Mouse (Mus musculus) hindbrain, embryonic 16.5 days (tissue): ENCODE results near the gene Zdhhc6. TPM values are rescaled to one million over a fixed set of nuclear protein-coding genes. Genes with fewer than 3 reads are reported as not detected.

Experiments
- ATAC-seq: fragments of 200-750 bp; cut with Nextera tagmentation; 2 replicates; pipeline ENCODE4 v1.8.0; 2017; ENCODE audit warnings: moderate TSS enrichment, moderate library complexity
- H3K27ac ChIP-seq: fragments of 300-500 bp; sonication (generic); 2 replicates; pipeline ENCODE4 v1.5.1; 2014; ENCODE audit warnings: low read depth, mild to moderate bottlenecking, control low read depth, low read length, moderate library complexity
- H3K27me3 ChIP-seq: fragments of 300-500 bp; sonication (generic); replicated peaks from 2 replicates; pipeline ENCODE4 v1.6.1; 2014; ENCODE audit warnings: low read length; ENCODE audit not compliant: control insufficient read depth, insufficient read depth
- H3K36me3 ChIP-seq: fragments of 300-500 bp; sonication (generic); 2 replicates; pipeline ENCODE4 v1.6.1; 2014; ENCODE audit warnings: mild to moderate bottlenecking, low read length, moderate library complexity, mixed read lengths; ENCODE audit not compliant: control insufficient read depth, insufficient read depth
- H3K4me1 ChIP-seq: fragments of 300-500 bp; sonication (generic); 2 replicates; pipeline ENCODE4 v1.6.1; 2014; ENCODE audit warnings: low read depth, low read length; ENCODE audit not compliant: control insufficient read depth, insufficient read depth
- H3K4me2 ChIP-seq: fragments of 300-500 bp; sonication (generic); 2 replicates; pipeline ENCODE4 v1.6.1; 2014; ENCODE audit warnings: mild to moderate bottlenecking, low read length, control low read depth, moderate library complexity
- H3K4me3 ChIP-seq: fragments of 300-500 bp; sonication (generic); 2 replicates; pipeline ENCODE4 v1.5.1; 2014; ENCODE audit warnings: mild to moderate bottlenecking, low read length, control low read depth, moderate library complexity
- H3K9ac ChIP-seq: fragments of 300-500 bp; sonication (generic); 2 replicates; pipeline ENCODE4 v1.6.1; 2014; ENCODE audit warnings: low read depth, mild to moderate bottlenecking, control low read depth, low read length, moderate library complexity
- H3K9me3 ChIP-seq: fragments of 300-500 bp; sonication (generic); 2 replicates; pipeline ENCODE4 v1.6.1; 2014; ENCODE audit warnings: mild to moderate bottlenecking, low read length, moderate library complexity; ENCODE audit not compliant: control insufficient read depth
- WGBS: fragments of 180-500 bp; shearing (Covaris S2); extraction: QIAGEN DNeasy Blood & Tissue Kit; methylation state at CpG from one replicate; pipeline ENCODE4 v1.1.7; 2014; 5-methylcytosine and 5-hydroxymethylcytosine counted together
- polyA plus RNA-seq: library from polyadenylated mRNA; unstranded; fragments of >200 nt; fragmentation: Nextera tagmentation; extraction: Ambion mirVana; gene quantifications from 2 replicates; pipeline ENCODE4 v1.2.1, GENCODE M21; 2015

Gene Zdhhc6
- polyA plus RNA-seq, 1 experiment from 2014 or later = 65.8 TPM

GRCm38 (mm10) chr19:55296301-55296700 lies 19.5 kb downstream of the Zdhhc6 start:
- Histone ChIP-seq H3K9ac (no peak overlapping the region), H3K4me2 (no peak overlapping the region), H3K4me1 (no peaks in the 10 kb centered on the region), H3K4me3 (no peak overlapping the region), H3K9me3 (no peaks in the 10 kb centered on the region), H3K27ac (no peak overlapping the region), H3K27me3 (no peaks in the 10 kb centered on the region), H3K36me3 (peaks cover 11% of the 10 kb centered on the region; the same call in 1 of the 2 replicates)
- 87% methylated on average over 2 of the region's 2 CpGs for WGBS
- ATAC-seq = no peak

- H3K4me3 ChIP-seq = no peak overlapping the region
- H3K9ac ChIP-seq = no peak overlapping the region
- no peaks in the 10 kb centered on the region for H3K9me3 ChIP-seq
- no peak overlapping the region for H3K4me2 ChIP-seq
- H3K36me3 ChIP-seq = peaks cover 9% of the 10 kb centered on the region; the same call in 1 of the 2 replicates
- no peak for ATAC-seq
- 91% methylated on average over 3 of the region's 3 CpGs for WGBS
- no peaks in the 10 kb centered on the region for H3K4me1 ChIP-seq
- no peak overlapping the region for H3K27ac ChIP-seq
- H3K27me3 ChIP-seq = no peaks in the 10 kb centered on the region
Observed at GRCm38 (mm10) chr19:55295556-55295955, 20.3 kb downstream of the Zdhhc6 start.

GRCm38 (mm10) chr19:55295075-55295474 lies 20.8 kb downstream of the Zdhhc6 start:
- H3K4me1 ChIP-seq = no peaks in the 10 kb centered on the region
- ATAC-seq = no peak
- no peak overlapping the region for H3K4me2 ChIP-seq
- 93% methylated on average over 9 of the region's 9 CpGs for WGBS
- no peak overlapping the region for H3K27ac ChIP-seq
- H3K36me3 ChIP-seq = peaks cover 8% of the 10 kb centered on the region; the same call in 1 of the 2 replicates
- H3K9ac ChIP-seq = no peak overlapping the region
- no peak overlapping the region for H3K4me3 ChIP-seq
- H3K9me3 ChIP-seq = no peaks in the 10 kb centered on the region
- H3K27me3 ChIP-seq = no peaks in the 10 kb centered on the region

- no peaks in the 10 kb centered on the region for H3K27me3 ChIP-seq
Observed at GRCm38 (mm10) chr19:55293175-55293574, 22.7 kb downstream of the Zdhhc6 start.

GRCm38 (mm10) chr19:55292210-55292850 lies 23.5 kb downstream of the Zdhhc6 start:
- H3K27ac ChIP-seq = no peak overlapping the region
- H3K4me3 ChIP-seq = no peak overlapping the region
- no peaks in the 10 kb centered on the region for H3K4me1 ChIP-seq
- H3K9ac ChIP-seq = no peak overlapping the region
- no peak overlapping the region for H3K4me2 ChIP-seq
- H3K27me3 ChIP-seq = no peaks in the 10 kb centered on the region
- H3K36me3 ChIP-seq = peaks cover 7% of the 10 kb centered on the region; the same call in 1 of the 2 replicates
- 98% methylated on average over 2 of the region's 2 CpGs for WGBS
- ATAC-seq = no peak
- H3K9me3 ChIP-seq = no peaks in the 10 kb centered on the region

More at GRCm38 (mm10) chr19:55293175-55293574, 22.7 kb downstream of the Zdhhc6 start:
- ATAC-seq = no peak
- H3K27ac ChIP-seq = no peak overlapping the region
- H3K4me3 ChIP-seq = no peak overlapping the region
- no peaks in the 10 kb centered on the region for H3K4me1 ChIP-seq
- no peak overlapping the region for H3K4me2 ChIP-seq
- H3K36me3 ChIP-seq = peaks cover 7% of the 10 kb centered on the region; the same call in 1 of the 2 replicates
- 48% methylated on average over 4 of the region's 4 CpGs for WGBS
- H3K9me3 ChIP-seq = no peaks in the 10 kb centered on the region
- no peak overlapping the region for H3K9ac ChIP-seq

GRCm38 (mm10) chr19:55290621-55291270 lies 25.1 kb downstream of the Zdhhc6 start:
- Histone ChIP-seq H3K4me2 (no peak overlapping the region), H3K9ac (no peak overlapping the region), H3K27ac (no peak overlapping the region), H3K4me3 (no peak overlapping the region), H3K9me3 (no peaks in the 10 kb centered on the region), H3K4me1 (no peaks in the 10 kb centered on the region), H3K27me3 (no peaks in the 10 kb centered on the region), H3K36me3 (peaks cover 3% of the 10 kb centered on the region; the same call in 1 of the 2 replicates)
- no peak for ATAC-seq
- 89% methylated on average over 2 of the region's 2 CpGs for WGBS

GRCm38 (mm10) chr19:55288974-55289373 lies 26.9 kb downstream of the Zdhhc6 start:
- H3K4me2 ChIP-seq = no peak overlapping the region
- no peaks in the 10 kb centered on the region for H3K27me3 ChIP-seq
- ATAC-seq = no peak
- no peaks in the 10 kb centered on the region; the same call in 1 of the 2 replicates for H3K36me3 ChIP-seq
- H3K4me1 ChIP-seq = no peaks in the 10 kb centered on the region
- H3K27ac ChIP-seq = no peak overlapping the region
- H3K9ac ChIP-seq = no peak overlapping the region
- H3K9me3 ChIP-seq = no peaks in the 10 kb centered on the region
- H3K4me3 ChIP-seq = no peak overlapping the region

- no peaks in the 10 kb centered on the region for H3K36me3 ChIP-seq
- H3K27me3 ChIP-seq = no peaks in the 10 kb centered on the region
- H3K4me1 ChIP-seq = no peaks in the 10 kb centered on the region
- H3K4me2 ChIP-seq = no peak overlapping the region
- ATAC-seq = no peak
- H3K4me3 ChIP-seq = no peak overlapping the region
- no peak overlapping the region for H3K9ac ChIP-seq
- WGBS = 92% methylated on average over 4 of the region's 4 CpGs
- no peaks in the 10 kb centered on the region for H3K9me3 ChIP-seq
- no peak overlapping the region for H3K27ac ChIP-seq
Observed at GRCm38 (mm10) chr19:55286034-55286433, 29.8 kb downstream of the Zdhhc6 start.

GRCm38 (mm10) chr19:55284093-55284492 lies 31.7 kb downstream of the Zdhhc6 start:
- no peaks in the 10 kb centered on the region for H3K4me1 ChIP-seq
- 91% methylated on average over 4 of the region's 4 CpGs for WGBS
- no peaks in the 10 kb centered on the region for H3K9me3 ChIP-seq
- ATAC-seq = no peak
- no peak overlapping the region for H3K4me3 ChIP-seq
- no peaks in the 10 kb centered on the region for H3K36me3 ChIP-seq
- no peak overlapping the region for H3K27ac ChIP-seq
- H3K9ac ChIP-seq = no peak overlapping the region
- H3K27me3 ChIP-seq = no peaks in the 10 kb centered on the region
- H3K4me2 ChIP-seq = no peak overlapping the region
